Mouse (Mus musculus) MEL (cell line): ENCODE results near the gene Mmaa.

ENCODE experiments used
- CHD1 ChIP-seq: IDR thresholded peaks from 2 replicates; pipeline ENCODE4 v1.6.1; 2012; ENCODE audit warnings: low read depth, mild to moderate bottlenecking, inconsistent platforms, low read length, improper control_type of control experiment
- CTCF ChIP-seq, 3 experiments: IDR thresholded peaks in 2 of 3; conservative IDR thresholded peaks in 1 of 3; 2 replicates each; pipeline ENCODE4 v1.5.1; 2011 to 2012; ENCODE audit warnings: low read length in 3 of 3, low read depth in 2 of 3, mild to moderate bottlenecking in 2 of 3, improper control_type of control experiment in 1 of 3, inconsistent platforms in 1 of 3, mixed read lengths in 1 of 3, moderate library complexity in 1 of 3; ENCODE audit not compliant: control insufficient read depth in 1 of 3, insufficient read depth in 1 of 3, poor library complexity in 1 of 3, severe bottlenecking in 1 of 3
- EP300 ChIP-seq, 2 experiments: IDR thresholded peaks; 2 replicates each; pipeline ENCODE4 v1.6.1; 2011; ENCODE audit warnings: improper control_type of control experiment in 2 of 2, low read length in 2 of 2, low read depth in 1 of 2, mild to moderate bottlenecking in 1 of 2
- GATA1 ChIP-seq: IDR thresholded peaks from 2 replicates; pipeline ENCODE4 v1.6.1; 2011; ENCODE audit warnings: low read depth, low read length, improper control_type of control experiment
- MAX ChIP-seq: IDR thresholded peaks from 2 replicates; pipeline ENCODE4 v1.6.1; 2011; ENCODE audit warnings: low read length, improper control_type of control experiment
- POLR2A ChIP-seq, 2 experiments: IDR thresholded peaks; 2 replicates each; pipeline ENCODE4 v1.6.1; 2011 to 2012; ENCODE audit warnings: low read length in 2 of 2, mild to moderate bottlenecking in 2 of 2, control low read depth in 1 of 2, improper control_type of control experiment in 1 of 2, low read depth in 1 of 2, moderate library complexity in 1 of 2; ENCODE audit not compliant: control insufficient read depth in 1 of 2, insufficient read depth in 1 of 2, poor library complexity in 1 of 2
- USF1 ChIP-seq: IDR thresholded peaks from 2 replicates; pipeline ENCODE4 v1.6.1; 2014; ENCODE audit warnings: low read depth, mild to moderate bottlenecking, inconsistent platforms, low read length, improper control_type of control experiment, moderate library complexity

DNA sequence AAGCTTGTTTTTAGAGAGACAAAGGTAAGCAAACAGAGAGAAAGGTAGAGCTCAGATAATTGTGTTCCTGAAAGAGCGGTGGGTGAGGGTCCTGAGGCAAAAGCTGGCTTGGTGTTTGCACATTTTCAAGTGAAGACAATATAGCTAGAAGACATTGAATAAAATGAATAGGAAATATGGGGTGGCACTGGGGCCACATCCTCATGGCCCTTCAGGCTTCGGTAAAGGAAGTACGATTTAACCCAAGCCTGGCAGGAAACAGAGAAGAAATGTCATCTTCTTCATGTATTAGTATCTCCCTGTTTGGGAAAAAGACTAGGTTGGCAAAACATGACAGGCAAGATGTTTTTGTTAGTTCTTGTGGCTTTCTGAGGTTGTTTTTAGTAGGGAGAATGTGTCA is 68.7 kb downstream of the Mmaa start:
- TF ChIP-seq CTCF (IDR thresholded peaks at IDR 0.05 in 2 of 3, conservative IDR thresholded peaks at IDR 0.05 in 1 of 3; ENCODE audit: control insufficient read depth in 1 of 3, insufficient read depth in 1 of 3, low read depth in 2 of 3, low read length in 3 of 3, poor library complexity in 1 of 3, severe bottlenecking in 1 of 3) (no peak), CHD1 (no peak), POLR2A (IDR thresholded peaks at IDR 0.05; ENCODE audit: control insufficient read depth in 1 of 2, insufficient read depth in 1 of 2, low read depth in 1 of 2, low read length in 2 of 2, poor library complexity in 1 of 2) (no peak), GATA1 (no peak), MAX (no peak), USF1 (no peak), EP300 (IDR thresholded peaks at IDR 0.05; ENCODE audit: low read depth in 1 of 2, low read length in 2 of 2) (no peak)
